9 mouse cellular contexts compared by ENCODE assay signal in genomic region chr3:105935033-105935432, GRCm38 (mm10). TPM values are rescaled to one million over a fixed set of nuclear protein-coding genes. Genes with fewer than 3 reads are reported as not detected.
DNase-seq lines count a peak whose midpoint lies in the region; ATAC-seq lines count a peak whose summit lies in the region.
"Had no signal": no experiment of that assay in that cellular context is flagged by ENCODE, and none has a peak within 500 bp of the region (broad histone marks: within the 10 kb centered on the region; RNA-seq: fewer than 3 reads in every experiment).

No protein-coding gene starts in this region.

- 76% methylated on average over 5 of the region's 5 CpGs for WGBS in forebrain, embryonic 14.5 days
- WGBS in forebrain, embryonic 16.5 days, result 51% methylated on average over 5 of the region's 5 CpGs

- no peak overlapping the region for H3K4me2 ChIP-seq in forebrain, embryonic 14.5 days (ENCODE audit: low read length)
- no peak overlapping the region for H3K4me2 ChIP-seq in forebrain, embryonic 16.5 days (ENCODE audit: low read length)
- H3K4me2 ChIP-seq: midbrain, embryonic 12.5 days had no signal

- no peak overlapping the region for H3K9ac ChIP-seq in forebrain, embryonic 14.5 days (ENCODE audit: low read length)
- H3K9ac ChIP-seq in forebrain, embryonic 16.5 days (replicated peaks; ENCODE audit: low read depth, low read length), result no peak overlapping the region
- H3K9ac ChIP-seq: midbrain, embryonic 12.5 days had no signal

- no peak overlapping the region for H3K27ac ChIP-seq in forebrain, embryonic 14.5 days (ENCODE audit: low read depth, low read length)
- no peak overlapping the region for H3K27ac ChIP-seq in forebrain, embryonic 16.5 days (ENCODE audit: low read length)
- H3K27ac ChIP-seq: midbrain, embryonic 12.5 days had no signal

- no peaks in the 10 kb centered on the region for H3K4me1 ChIP-seq in forebrain, embryonic 14.5 days (ENCODE audit: control insufficient read depth, insufficient read depth, low read length)
- no peaks in the 10 kb centered on the region for H3K4me1 ChIP-seq in forebrain, embryonic 16.5 days (replicated peaks; ENCODE audit: control insufficient read depth, insufficient read depth, low read length)
- H3K4me1 ChIP-seq: midbrain, embryonic 12.5 days had no signal

- H3K27me3 ChIP-seq in forebrain, embryonic 14.5 days (replicated peaks; ENCODE audit: control insufficient read depth, insufficient read depth, low read length), result no peaks in the 10 kb centered on the region
- H3K27me3 ChIP-seq in forebrain, embryonic 16.5 days (replicated peaks; ENCODE audit: control insufficient read depth, insufficient read depth, low read length), result no peaks in the 10 kb centered on the region
- H3K27me3 ChIP-seq: midbrain, embryonic 12.5 days had no signal

- DNase-seq in forebrain, embryonic 14.5 days (ENCODE audit: low spot score), result peak; percentile 7
- peak; percentile 31 for DNase-seq in ovary, adult 18-20 months (ENCODE audit: low spot score)
- no peak for DNase-seq in ovary, postnatal 10 days (ENCODE audit: low spot score)
- DNase-seq in heart, postnatal 10 days, result peak; percentile 83 to 85
- peak; percentile 66 for DNase-seq in lung, postnatal 25 days (ENCODE audit: low spot score)
- no peak for DNase-seq in spleen, postnatal 36 days (ENCODE audit: low spot score in 2 of 2)

- ATAC-seq in forebrain, embryonic 14.5 days, result no peak
- no peak for ATAC-seq in forebrain, embryonic 16.5 days
- ATAC-seq in erythroid progenitor cell, adult 5-6 weeks (replicated peaks; ENCODE audit: low FRiP score, poor library complexity, severe bottlenecking), result no peak

- intact Hi-C loops in heart, postnatal 10 days (cut with DNase I), result no loop called here

- no peaks in the 10 kb centered on the region for H3K9me3 ChIP-seq in forebrain, embryonic 14.5 days (replicated peaks; ENCODE audit: control insufficient read depth, low read length)
- no peaks in the 10 kb centered on the region for H3K9me3 ChIP-seq in forebrain, embryonic 16.5 days (ENCODE audit: control insufficient read depth, low read length)
- H3K9me3 ChIP-seq: midbrain, embryonic 12.5 days had no signal

- no peak overlapping the region for H3K4me3 ChIP-seq in forebrain, embryonic 14.5 days (ENCODE audit: low read depth, low read length)
- no peak overlapping the region for H3K4me3 ChIP-seq in forebrain, embryonic 16.5 days (replicated peaks; ENCODE audit: low read length)
- H3K4me3 ChIP-seq: midbrain, embryonic 12.5 days had no signal

- peaks cover 4% of the 10 kb centered on the region; the same call in 1 of the 2 replicates for H3K36me3 ChIP-seq in forebrain, embryonic 14.5 days (ENCODE audit: control insufficient read depth, insufficient read depth, low read length)
- no peaks in the 10 kb centered on the region for H3K36me3 ChIP-seq in forebrain, embryonic 16.5 days (ENCODE audit: control insufficient read depth, insufficient read depth)

RNA-seq across cellular contexts. Expression of gene I830077J02Rik, which starts 2.6 kb away (rescaled TPM):
- polyA plus RNA-seq in forebrain, embryonic 14.5 days (2014; fragmentation: Nextera tagmentation; extraction: Ambion mirVana), result 0.36 TPM in 1 of 2 replicates, not detected in the other
- 0.34 TPM in 1 of 2 replicates, not detected in the other for polyA plus RNA-seq in forebrain, embryonic 16.5 days (2015; fragmentation: Nextera tagmentation; extraction: Ambion mirVana)
- 1 to 10 TPM in 1 of 2 experiments, under 1 TPM in 1; 0.69 to 1.3 TPM for total RNA-seq in heart, postnatal 10 days (2021)
- 9.4 and 12.2 TPM in 2 replicates for total RNA-seq in erythroid progenitor cell, adult 5-6 weeks (2015; ENCODE audit: low replicate concordance)
- total RNA-seq in erythroid progenitor cell, adult 5-6 weeks (2017; ENCODE audit: low replicate concordance), result 1.4 and 3.4 TPM in 2 replicates

RNA-seq across cellular contexts. Expression of gene Wdr77, which starts 24.1 kb away (rescaled TPM):
- 87.5 and 88.2 TPM in 2 replicates for polyA plus RNA-seq in forebrain, embryonic 14.5 days (2014; fragmentation: Nextera tagmentation; extraction: Ambion mirVana)
- polyA plus RNA-seq in forebrain, embryonic 16.5 days (2015; fragmentation: Nextera tagmentation; extraction: Ambion mirVana), result 111 and 118 TPM in 2 replicates
- 10 to 100 TPM; 47.7 to 54.4 TPM for total RNA-seq in heart, postnatal 10 days (2021)
- 11.5 and 17.6 TPM in 2 replicates for total RNA-seq in erythroid progenitor cell, adult 5-6 weeks (2015; ENCODE audit: low replicate concordance)
- 8.7 and 10.1 TPM in 2 replicates for total RNA-seq in erythroid progenitor cell, adult 5-6 weeks (2017; ENCODE audit: low replicate concordance)

RNA-seq across cellular contexts. Expression of gene Atp5f1, which starts 24.9 kb away (rescaled TPM):
- polyA plus RNA-seq in forebrain, embryonic 14.5 days (2014; fragmentation: Nextera tagmentation; extraction: Ambion mirVana), result 552 and 581 TPM in 2 replicates
- polyA plus RNA-seq in forebrain, embryonic 16.5 days (2015; fragmentation: Nextera tagmentation; extraction: Ambion mirVana), result 482 and 504 TPM in 2 replicates
- total RNA-seq in heart, postnatal 10 days (2021), result 100 to 1,000 TPM; 916 to 930 TPM
- total RNA-seq in erythroid progenitor cell, adult 5-6 weeks (2015; ENCODE audit: low replicate concordance), result 263 and 304 TPM in 2 replicates
- total RNA-seq in erythroid progenitor cell, adult 5-6 weeks (2017; ENCODE audit: low replicate concordance), result 199 and 322 TPM in 2 replicates

RNA-seq across cellular contexts. Expression of gene Ovgp1, which starts 38.5 kb away (rescaled TPM):
- 1.9 and 2.6 TPM in 2 replicates for polyA plus RNA-seq in forebrain, embryonic 14.5 days (2014; fragmentation: Nextera tagmentation; extraction: Ambion mirVana)
- polyA plus RNA-seq in forebrain, embryonic 16.5 days (2015; fragmentation: Nextera tagmentation; extraction: Ambion mirVana), result 3.8 and 3.9 TPM in 2 replicates
- total RNA-seq in heart, postnatal 10 days (2021), result under 1 TPM; 0.15 to 0.24 TPM
- total RNA-seq in erythroid progenitor cell, adult 5-6 weeks (2015; ENCODE audit: low replicate concordance), result 5.0 and 9.4 TPM in 2 replicates
- 0.30 and 3.9 TPM in 2 replicates for total RNA-seq in erythroid progenitor cell, adult 5-6 weeks (2017; ENCODE audit: low replicate concordance)

Comparison
In these comparisons a context has a peak if more than half of its experiments do, and no peak if none do; other contexts are left out.
1. DNase-seq: peak in forebrain, embryonic 14.5 days (single experiment), ovary, adult 18-20 months (single experiment), heart, postnatal 10 days (2 of 2) and lung, postnatal 25 days (single experiment); none in ovary, postnatal 10 days (single experiment) and spleen, postnatal 36 days (0 of 2).